Comparison of ENCODE assay signal across 26 mouse cellular contexts in the genomic region with DNA sequence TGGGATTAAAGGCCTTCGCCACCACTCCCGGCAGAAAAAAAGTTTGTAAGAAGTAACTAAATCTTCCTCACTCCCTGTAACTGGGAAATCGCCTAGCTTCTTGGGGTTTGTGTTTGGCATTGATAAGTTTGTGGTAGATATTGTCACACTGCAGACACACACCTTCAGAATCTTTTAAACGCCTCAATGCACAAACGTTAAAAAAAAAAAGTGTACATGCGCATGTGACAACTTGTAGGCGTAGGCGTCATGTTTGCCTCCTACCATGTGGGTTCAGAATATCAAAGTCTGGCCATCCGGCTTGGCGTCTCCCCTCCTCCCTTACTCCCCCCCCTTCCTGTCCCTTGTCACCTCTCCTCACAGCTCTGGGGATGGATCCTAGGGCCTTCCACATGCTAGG. TPM values are rescaled to one million over a fixed set of nuclear protein-coding genes. Genes with fewer than 3 reads are reported as not detected.
DNase-seq lines count a peak whose midpoint lies in the region; ATAC-seq and TF ChIP-seq lines count a peak whose summit lies in the region.
"Had no signal": no experiment of that assay in that cellular context is flagged by ENCODE, and none has a peak within 500 bp of the region (broad histone marks: within the 10 kb centered on the region; RNA-seq: fewer than 3 reads in every experiment).

No protein-coding gene starts in this region.

- no peak overlapping the region for H3K4me3 ChIP-seq in liver, embryonic 13.5 days (replicated peaks)
- H3K4me3 ChIP-seq in liver, embryonic 12.5 days: no peak overlapping the region
- no peak overlapping the region for H3K4me3 ChIP-seq in midbrain, embryonic 11.5 days (ENCODE audit: low read depth, low read length)
- H3K4me3 ChIP-seq in midbrain, embryonic 10.5 days: no peak overlapping the region
- H3K4me3 ChIP-seq in MEL (ENCODE audit: control insufficient read depth in 1 of 2, insufficient read depth in 1 of 2, low read depth in 2 of 2, low read length in 2 of 2): peak overlapping the region in 1 of 2 experiments; percentile 26; a peak in 2 of 4 replicates
- no peak overlapping the region for H3K4me3 ChIP-seq in embryonic facial prominence, embryonic 10.5 days
- H3K4me3 ChIP-seq: forebrain, embryonic 10.5 days; gastrocnemius, adult 2 months; hindbrain, embryonic 12.5 days; hindbrain, embryonic 15.5 days had no signal

- H3K27ac ChIP-seq in liver, embryonic 13.5 days: no peak overlapping the region
- H3K27ac ChIP-seq in liver, embryonic 12.5 days: no peak overlapping the region
- H3K27ac ChIP-seq in midbrain, embryonic 11.5 days (ENCODE audit: low read depth, low read length): no peak overlapping the region
- H3K27ac ChIP-seq in midbrain, embryonic 10.5 days (replicated peaks): no peak overlapping the region
- H3K27ac ChIP-seq in MEL (ENCODE audit: control insufficient read depth, low read depth, low read length): peak overlapping the region; percentile 46
- no peak overlapping the region for H3K27ac ChIP-seq in embryonic facial prominence, embryonic 10.5 days (replicated peaks)
- H3K27ac ChIP-seq: forebrain, embryonic 10.5 days; hindbrain, embryonic 12.5 days; hindbrain, embryonic 15.5 days had no signal

- H3K9ac ChIP-seq in liver, embryonic 13.5 days: no peak overlapping the region
- H3K9ac ChIP-seq in liver, embryonic 12.5 days: no peak overlapping the region
- no peak overlapping the region for H3K9ac ChIP-seq in midbrain, embryonic 11.5 days (ENCODE audit: low read length)
- peak overlapping the region; percentile 28; the same call in 1 of the 2 replicates for H3K9ac ChIP-seq in MEL (ENCODE audit: control insufficient read depth, low read depth, low read length, poor library complexity, severe bottlenecking)
- H3K9ac ChIP-seq: forebrain, postnatal 0 days; hindbrain, embryonic 12.5 days; hindbrain, embryonic 15.5 days had no signal

- peaks cover 20% of the 10 kb centered on the region for H3K4me1 ChIP-seq in liver, embryonic 13.5 days (replicated peaks)
- H3K4me1 ChIP-seq in liver, embryonic 12.5 days: peaks cover 16% of the 10 kb centered on the region
- peaks cover 5% of the 10 kb centered on the region; the same call in 1 of the 2 replicates for H3K4me1 ChIP-seq in midbrain, embryonic 11.5 days (ENCODE audit: control insufficient read depth, insufficient read depth, low read length)
- H3K4me1 ChIP-seq in midbrain, embryonic 10.5 days: peaks cover 25% of the 10 kb centered on the region
- peaks cover 0 to 16% of the 10 kb centered on the region in 2 experiments; a peak in 2 of 4 replicates for H3K4me1 ChIP-seq in MEL (ENCODE audit: control insufficient read depth in 1 of 2, insufficient read depth in 2 of 2, low read length in 2 of 2)
- peaks cover 12% of the 10 kb centered on the region; the same call in 1 of the 2 replicates for H3K4me1 ChIP-seq in embryonic facial prominence, embryonic 10.5 days

- H3K9me3 ChIP-seq in liver, embryonic 13.5 days (replicated peaks): no peaks in the 10 kb centered on the region
- H3K9me3 ChIP-seq in liver, embryonic 12.5 days (replicated peaks): no peaks in the 10 kb centered on the region
- no peaks in the 10 kb centered on the region for H3K9me3 ChIP-seq in midbrain, embryonic 11.5 days (ENCODE audit: control insufficient read depth, low read length)
- no peaks in the 10 kb centered on the region for H3K9me3 ChIP-seq in midbrain, embryonic 10.5 days (replicated peaks)
- no peaks in the 10 kb centered on the region for H3K9me3 ChIP-seq in MEL (replicated peaks; ENCODE audit: insufficient read depth, low read length)
- H3K9me3 ChIP-seq in embryonic facial prominence, embryonic 10.5 days: no peaks in the 10 kb centered on the region
- H3K9me3 ChIP-seq: forebrain, embryonic 10.5 days; hindbrain, embryonic 12.5 days; hindbrain, embryonic 15.5 days had no signal

- no peak for TF ChIP-seq RAD21 in MEL (IDR thresholded peaks at IDR 0.05; ENCODE audit: low read depth, low read length)

- no peaks in the 10 kb centered on the region for H3K36me3 ChIP-seq in liver, embryonic 13.5 days
- no peaks in the 10 kb centered on the region for H3K36me3 ChIP-seq in liver, embryonic 12.5 days
- H3K36me3 ChIP-seq in midbrain, embryonic 11.5 days (ENCODE audit: control insufficient read depth, insufficient read depth, low read length): no peaks in the 10 kb centered on the region
- H3K36me3 ChIP-seq in midbrain, embryonic 10.5 days: no peaks in the 10 kb centered on the region
- peaks cover 0 to 9% of the 10 kb centered on the region in 2 experiments; a peak in 2 of 4 replicates for H3K36me3 ChIP-seq in MEL (ENCODE audit: control insufficient read depth in 1 of 2, insufficient read depth in 2 of 2, low read length in 2 of 2)
- H3K36me3 ChIP-seq in embryonic facial prominence, embryonic 10.5 days (replicated peaks): no peaks in the 10 kb centered on the region
- H3K36me3 ChIP-seq: forebrain, embryonic 10.5 days; hindbrain, embryonic 12.5 days; hindbrain, embryonic 15.5 days had no signal

- WGBS in liver, embryonic 13.5 days (ENCODE audit: insufficient replicate concordance): 19% methylated on average over 10 of the region's 10 CpGs
- 17% methylated on average over 10 of the region's 10 CpGs for WGBS in liver, embryonic 12.5 days (ENCODE audit: insufficient replicate concordance)
- 85% methylated on average over 10 of the region's 10 CpGs for WGBS in midbrain, embryonic 11.5 days
- WGBS in midbrain, embryonic 10.5 days: 84% methylated on average over 10 of the region's 10 CpGs
- 84% methylated on average over 10 of the region's 10 CpGs for WGBS in embryonic facial prominence, embryonic 10.5 days

- no peak for DNase-seq in liver, embryonic 13.5 days
- peak; percentile 84 for DNase-seq in midbrain, embryonic 11.5 days (ENCODE audit: low spot score, missing footprints)
- DNase-seq in midbrain, embryonic 10.5 days (ENCODE audit: low spot score): no peak
- peak; percentile 85 for DNase-seq in MEL (ENCODE audit: low read depth, low spot score)
- DNase-seq in embryonic facial prominence, embryonic 10.5 days (ENCODE audit: low spot score): no peak
- DNase-seq in adrenal gland, postnatal 4 days (ENCODE audit: low spot score in 2 of 2): no peak
- DNase-seq: adrenal gland, postnatal 10 days; adrenal gland, postnatal 36 days; cerebellum, adult 11-12 months; cerebellum, adult 8-10 months; cerebellum, postnatal 10 days; cerebellum, postnatal 36 days; embryo, embryonic 11 days; forebrain, postnatal 0 days; gastrocnemius, adult 2 months; gastrocnemius, postnatal 14 days; heart, adult 11 months had no signal

- H3K79me2 ChIP-seq in MEL (ENCODE audit: control insufficient read depth, insufficient read depth, low read length, poor library complexity): no peaks in the 10 kb centered on the region

- H3K4me2 ChIP-seq in liver, embryonic 13.5 days: no peak overlapping the region
- no peak overlapping the region for H3K4me2 ChIP-seq in liver, embryonic 12.5 days
- H3K4me2 ChIP-seq in midbrain, embryonic 11.5 days: no peak overlapping the region
- H3K4me2 ChIP-seq: heart, embryonic 11.5 days; hindbrain, embryonic 12.5 days; hindbrain, embryonic 15.5 days had no signal

- H3K27me3 ChIP-seq in liver, embryonic 13.5 days: peaks cover 31% of the 10 kb centered on the region
- H3K27me3 ChIP-seq in liver, embryonic 12.5 days (replicated peaks): peaks cover 52% of the 10 kb centered on the region
- H3K27me3 ChIP-seq in midbrain, embryonic 11.5 days (ENCODE audit: control insufficient read depth, insufficient read depth, low read length): peaks cover 2% of the 10 kb centered on the region; the same call in 1 of the 2 replicates
- peaks cover 15% of the 10 kb centered on the region for H3K27me3 ChIP-seq in midbrain, embryonic 10.5 days (ENCODE audit: low read depth, poor library complexity, severe bottlenecking)
- no peaks in the 10 kb centered on the region for H3K27me3 ChIP-seq in MEL (ENCODE audit: control insufficient read depth in 1 of 2, insufficient read depth in 2 of 2, low read length in 2 of 2)
- peaks cover 25% of the 10 kb centered on the region for H3K27me3 ChIP-seq in embryonic facial prominence, embryonic 10.5 days (replicated peaks; ENCODE audit: low read depth, poor library complexity, severe bottlenecking)
- H3K27me3 ChIP-seq: hindbrain, embryonic 15.5 days; Patski had no signal

- no peak for TF ChIP-seq POLR2A in MEL (IDR thresholded peaks at IDR 0.05; ENCODE audit: control insufficient read depth in 1 of 2, insufficient read depth in 1 of 2, low read depth in 1 of 2, low read length in 2 of 2, poor library complexity in 1 of 2)

- ATAC-seq in liver, embryonic 13.5 days (ENCODE audit: low read depth): peak; percentile 25; the same call in 1 of the 2 replicates
- no peak for ATAC-seq in liver, embryonic 12.5 days
- ATAC-seq in midbrain, embryonic 11.5 days (ENCODE audit: low FRiP score): no peak
- peak; percentile 59 for ATAC-seq in megakaryocyte progenitor cell, adult 5-6 weeks (replicated peaks; ENCODE audit: poor library complexity)
- ATAC-seq: forebrain, embryonic 14.5 days; forebrain, postnatal 0 days; Patski had no signal

- TF ChIP-seq CTCF in MEL (IDR thresholded peaks at IDR 0.05 in 2 of 3, conservative IDR thresholded peaks at IDR 0.05 in 1 of 3; ENCODE audit: control insufficient read depth in 1 of 3, insufficient read depth in 1 of 3, low read depth in 2 of 3, low read length in 3 of 3, poor library complexity in 1 of 3, severe bottlenecking in 1 of 3): no peak

- peak; percentile 84 to 94 for TF ChIP-seq EP300 in MEL (IDR thresholded peaks at IDR 0.05; ENCODE audit: low read depth in 1 of 2, low read length in 2 of 2)

RNA-seq across cellular contexts. Expression of gene Tcea3, which starts 9.2 kb away (rescaled TPM):
- polyA plus RNA-seq in liver, embryonic 13.5 days (2015; fragmentation: Nextera tagmentation; extraction: Ambion mirVana): 12.9 and 13.6 TPM in 2 replicates
- polyA plus RNA-seq in liver, embryonic 12.5 days (2016; fragmentation: Nextera tagmentation; extraction: Ambion mirVana): 9.8 and 11.1 TPM in 2 replicates
- polyA plus RNA-seq in midbrain, embryonic 11.5 days (2014; fragmentation: Nextera tagmentation; extraction: Ambion mirVana): 1.5 and 1.7 TPM in 2 replicates
- polyA plus RNA-seq in midbrain, embryonic 10.5 days (2016; fragmentation: Nextera tagmentation; extraction: Ambion mirVana): 0.79 and 0.81 TPM in 2 replicates
- not detected in 2 replicates for total RNA-seq in MEL (2012; rRNA removed)
- not detected for polyA plus RNA-seq in MEL (2012; ENCODE audit: insufficient read depth in 1 of 2, insufficient read length in 2 of 2, low read depth in 1 of 2, low replicate concordance in 2 of 2, missing spikeins in 1 of 2)
- 0.10 TPM in 1 of 2 replicates, not detected in the other for total RNA-seq in megakaryocyte progenitor cell, adult 5-6 weeks (2015)
- 0.33 and 0.41 TPM in 2 replicates for total RNA-seq in megakaryocyte progenitor cell, adult 5-6 weeks (2017)
- polyA plus RNA-seq in embryonic facial prominence, embryonic 10.5 days (2016; fragmentation: Nextera tagmentation; extraction: Ambion mirVana): 0.83 and 0.97 TPM in 2 replicates
- total RNA-seq in adrenal gland, postnatal 4 days (2021): 10 to 100 TPM; 10.6 to 13.1 TPM
- total RNA-seq: hematopoietic stem cell, adult 5-6 weeks had no signal

RNA-seq across cellular contexts. Expression of gene Zfp46, which starts 27.8 kb away (rescaled TPM):
- 2.6 and 3.6 TPM in 2 replicates for polyA plus RNA-seq in liver, embryonic 13.5 days (2015; fragmentation: Nextera tagmentation; extraction: Ambion mirVana)
- 5.5 and 5.7 TPM in 2 replicates for polyA plus RNA-seq in liver, embryonic 12.5 days (2016; fragmentation: Nextera tagmentation; extraction: Ambion mirVana)
- 29.7 and 31.4 TPM in 2 replicates for polyA plus RNA-seq in midbrain, embryonic 11.5 days (2014; fragmentation: Nextera tagmentation; extraction: Ambion mirVana)
- 23.3 and 30.3 TPM in 2 replicates for polyA plus RNA-seq in midbrain, embryonic 10.5 days (2016; fragmentation: Nextera tagmentation; extraction: Ambion mirVana)
- 6.2 and 6.6 TPM in 2 replicates for total RNA-seq in MEL (2012; rRNA removed)
- 1 to 10 TPM in 1 of 2 experiments, not detected in 1; 5.9 TPM for polyA plus RNA-seq in MEL (2012; ENCODE audit: insufficient read depth in 1 of 2, insufficient read length in 2 of 2, low read depth in 1 of 2, low replicate concordance in 2 of 2, missing spikeins in 1 of 2)
- total RNA-seq in megakaryocyte progenitor cell, adult 5-6 weeks (2015): 6.7 and 7.7 TPM in 2 replicates
- total RNA-seq in megakaryocyte progenitor cell, adult 5-6 weeks (2017): 7.4 and 7.9 TPM in 2 replicates
- 24.2 and 26.2 TPM in 2 replicates for polyA plus RNA-seq in embryonic facial prominence, embryonic 10.5 days (2016; fragmentation: Nextera tagmentation; extraction: Ambion mirVana)
- total RNA-seq in adrenal gland, postnatal 4 days (2021): 10 to 100 TPM; 39.2 to 41.8 TPM

RNA-seq across cellular contexts. Expression of gene Asap3, which starts 50.5 kb away (rescaled TPM):
- 1.1 and 1.4 TPM in 2 replicates for polyA plus RNA-seq in liver, embryonic 13.5 days (2015; fragmentation: Nextera tagmentation; extraction: Ambion mirVana)
- polyA plus RNA-seq in liver, embryonic 12.5 days (2016; fragmentation: Nextera tagmentation; extraction: Ambion mirVana): 1.5 and 1.9 TPM in 2 replicates
- polyA plus RNA-seq in midbrain, embryonic 11.5 days (2014; fragmentation: Nextera tagmentation; extraction: Ambion mirVana): 2.8 and 3.2 TPM in 2 replicates
- 6.0 and 7.1 TPM in 2 replicates for polyA plus RNA-seq in midbrain, embryonic 10.5 days (2016; fragmentation: Nextera tagmentation; extraction: Ambion mirVana)
- 0.03 and 0.04 TPM in 2 replicates for total RNA-seq in MEL (2012; rRNA removed)
- under 1 TPM in 1 of 2 experiments, not detected in 1; 0.33 TPM for polyA plus RNA-seq in MEL (2012; ENCODE audit: insufficient read depth in 1 of 2, insufficient read length in 2 of 2, low read depth in 1 of 2, low replicate concordance in 2 of 2, missing spikeins in 1 of 2)
- total RNA-seq in megakaryocyte progenitor cell, adult 5-6 weeks (2015): not detected in 2 replicates
- not detected in 2 replicates for total RNA-seq in megakaryocyte progenitor cell, adult 5-6 weeks (2017)
- polyA plus RNA-seq in embryonic facial prominence, embryonic 10.5 days (2016; fragmentation: Nextera tagmentation; extraction: Ambion mirVana): 4.2 and 5.3 TPM in 2 replicates
- total RNA-seq in adrenal gland, postnatal 4 days (2021): 1 to 10 TPM; 6.0 to 6.1 TPM

RNA-seq across cellular contexts. Expression of gene Hnrnpr, which starts 54.0 kb away (rescaled TPM):
- polyA plus RNA-seq in liver, embryonic 13.5 days (2015; fragmentation: Nextera tagmentation; extraction: Ambion mirVana): 68.5 and 73.1 TPM in 2 replicates
- polyA plus RNA-seq in liver, embryonic 12.5 days (2016; fragmentation: Nextera tagmentation; extraction: Ambion mirVana): 84.7 and 87.9 TPM in 2 replicates
- 193 and 196 TPM in 2 replicates for polyA plus RNA-seq in midbrain, embryonic 11.5 days (2014; fragmentation: Nextera tagmentation; extraction: Ambion mirVana)
- 229 and 258 TPM in 2 replicates for polyA plus RNA-seq in midbrain, embryonic 10.5 days (2016; fragmentation: Nextera tagmentation; extraction: Ambion mirVana)
- 90.0 and 97.2 TPM in 2 replicates for total RNA-seq in MEL (2012; rRNA removed)
- polyA plus RNA-seq in MEL (2012; ENCODE audit: insufficient read depth in 1 of 2, insufficient read length in 2 of 2, low read depth in 1 of 2, low replicate concordance in 2 of 2, missing spikeins in 1 of 2): 100 to 1,000 TPM; 148 to 366 TPM
- 114 and 118 TPM in 2 replicates for total RNA-seq in megakaryocyte progenitor cell, adult 5-6 weeks (2015)
- 179 and 224 TPM in 2 replicates for total RNA-seq in megakaryocyte progenitor cell, adult 5-6 weeks (2017)
- 227 and 246 TPM in 2 replicates for polyA plus RNA-seq in embryonic facial prominence, embryonic 10.5 days (2016; fragmentation: Nextera tagmentation; extraction: Ambion mirVana)
- total RNA-seq in adrenal gland, postnatal 4 days (2021): 100 to 1,000 TPM; 132 to 134 TPM

Comparison
In these comparisons a context has a peak if more than half of its experiments do, and no peak if none do; other contexts are left out.
1. ATAC-seq: peak in liver, embryonic 13.5 days (single experiment) and megakaryocyte progenitor cell, adult 5-6 weeks (single experiment); none in liver, embryonic 12.5 days (single experiment) and midbrain, embryonic 11.5 days (single experiment).
2. DNase-seq: peak in midbrain, embryonic 11.5 days (single experiment) and MEL (single experiment); none in liver, embryonic 13.5 days (single experiment), midbrain, embryonic 10.5 days (single experiment), embryonic facial prominence, embryonic 10.5 days (single experiment) and adrenal gland, postnatal 4 days (0 of 2).